Mouse (Mus musculus) heart, postnatal 4 days (tissue): ENCODE measurements at regions not wholly inside any gene's neighbourhood (a gene's known extent, or its start where the extent isn't known, plus 50 kb on each side); places are given as distances from the start of the nearest gene placed in this dataset.
A peak's percentile ranks its signal among the peaks of the same experiment; 100 is the strongest.

Experiments
- DNase-seq: peaks from one replicate; pipeline ENCODE4 v3.0.0; 2021

- DNase-seq: no peak
Measured at GRCm38 (mm10) chr12:26776986-26777385, 308.0 kb downstream of the Cmpk2 start.

GRCm38 (mm10) chr12:26774016-26774415 is 305.0 kb downstream of the Cmpk2 start:
- no peak for DNase-seq

GRCm38 (mm10) chr12:26770753-26771583 is 302.0 kb downstream of the Cmpk2 start:
- DNase-seq: no peak

DNA sequence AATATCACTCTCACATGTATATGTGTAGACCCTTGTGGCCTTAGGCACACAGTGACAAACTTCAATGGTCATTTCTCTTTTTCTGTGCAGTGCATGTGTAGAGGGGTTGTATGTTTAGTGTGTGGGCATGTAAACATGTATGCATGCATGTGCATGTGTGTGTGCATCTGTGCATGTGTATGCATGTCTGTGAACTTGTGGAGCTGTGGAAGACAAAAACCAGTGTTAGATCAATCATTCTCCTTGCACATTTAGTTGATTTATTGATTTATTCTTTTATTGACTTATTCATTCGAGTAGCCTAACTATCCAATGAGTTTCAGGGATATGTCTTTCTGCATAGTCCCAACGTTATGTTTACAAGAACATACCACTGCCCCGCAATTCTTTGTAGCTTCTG is 298.5 kb downstream of the Cmpk2 start:
- DNase-seq: no peak

DNA sequence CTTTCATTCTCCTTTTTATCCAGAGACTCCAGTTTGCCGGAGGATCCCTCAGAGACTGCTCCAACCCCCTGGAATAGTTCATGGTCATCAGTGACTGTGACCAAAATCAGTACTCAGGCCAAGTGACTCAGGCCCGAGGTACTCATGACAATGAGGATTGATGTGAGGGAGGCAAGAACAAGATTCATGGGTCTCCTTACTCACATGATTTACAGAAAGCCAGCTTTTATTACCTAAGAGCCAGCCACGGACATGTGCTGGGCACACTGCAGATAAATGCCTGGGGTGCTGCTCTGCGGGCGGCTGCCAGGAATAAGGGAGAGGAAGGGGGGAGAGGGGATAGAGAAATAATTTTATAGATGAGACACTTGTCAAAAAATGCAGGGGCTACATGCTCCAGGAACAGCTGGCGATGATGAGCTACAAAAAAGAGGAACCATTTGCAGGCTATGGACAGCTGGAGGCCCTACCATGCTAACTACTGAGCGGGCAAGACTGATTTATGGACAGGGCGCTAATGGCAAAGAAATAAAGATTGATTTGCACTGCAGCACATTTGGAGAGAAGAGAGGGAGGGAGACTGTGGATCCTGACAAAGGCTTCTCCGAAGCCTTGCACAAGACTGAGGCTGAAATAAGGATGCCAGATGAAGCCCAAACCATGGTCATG is 289.8 kb downstream of the Cmpk2 start:
- DNase-seq: no peak

DNA sequence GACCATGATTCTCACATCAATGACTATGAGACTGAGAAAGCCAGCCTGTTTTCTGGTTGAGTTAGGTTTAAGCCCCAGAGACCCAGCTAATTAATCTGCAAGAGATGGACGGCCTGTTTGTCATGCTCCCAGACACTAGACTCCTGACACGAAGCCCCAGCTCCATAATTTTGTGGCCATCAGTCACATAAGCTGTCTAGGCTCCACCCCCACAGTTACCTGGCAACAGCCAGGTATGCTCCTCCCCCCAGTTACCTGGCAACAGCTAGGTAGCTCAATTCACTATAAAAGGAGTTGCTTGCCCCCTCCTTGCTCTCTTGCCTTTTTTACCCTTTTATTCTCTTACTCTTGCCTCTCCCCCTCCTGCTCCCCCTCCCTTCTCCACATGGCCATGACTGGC is 287.3 kb downstream of the Cmpk2 start:
- no peak for DNase-seq

DNA sequence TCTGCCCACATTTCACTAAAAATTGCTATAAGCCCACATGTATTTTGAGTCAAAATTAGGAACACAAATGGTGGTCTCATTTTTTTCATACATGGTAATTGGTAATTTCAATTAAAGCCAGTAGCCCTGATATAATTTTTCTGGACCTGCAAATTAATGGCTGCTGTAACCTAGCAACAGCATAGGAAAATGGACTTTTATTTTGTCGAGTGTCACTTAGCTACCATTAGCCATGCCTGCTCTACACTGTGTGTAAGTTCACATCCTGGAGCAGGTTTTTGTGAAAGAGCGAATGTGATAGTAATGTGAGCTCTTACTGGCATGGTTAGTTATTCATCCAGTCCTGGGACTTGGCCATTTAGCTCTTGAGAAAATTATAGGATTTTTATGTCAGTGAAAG is 285.6 kb downstream of the Cmpk2 start:
- DNase-seq: no peak

- no peak for DNase-seq
Measured at GRCm38 (mm10) chr12:26734558-26734897, 265.5 kb downstream of the Cmpk2 start.

DNA sequence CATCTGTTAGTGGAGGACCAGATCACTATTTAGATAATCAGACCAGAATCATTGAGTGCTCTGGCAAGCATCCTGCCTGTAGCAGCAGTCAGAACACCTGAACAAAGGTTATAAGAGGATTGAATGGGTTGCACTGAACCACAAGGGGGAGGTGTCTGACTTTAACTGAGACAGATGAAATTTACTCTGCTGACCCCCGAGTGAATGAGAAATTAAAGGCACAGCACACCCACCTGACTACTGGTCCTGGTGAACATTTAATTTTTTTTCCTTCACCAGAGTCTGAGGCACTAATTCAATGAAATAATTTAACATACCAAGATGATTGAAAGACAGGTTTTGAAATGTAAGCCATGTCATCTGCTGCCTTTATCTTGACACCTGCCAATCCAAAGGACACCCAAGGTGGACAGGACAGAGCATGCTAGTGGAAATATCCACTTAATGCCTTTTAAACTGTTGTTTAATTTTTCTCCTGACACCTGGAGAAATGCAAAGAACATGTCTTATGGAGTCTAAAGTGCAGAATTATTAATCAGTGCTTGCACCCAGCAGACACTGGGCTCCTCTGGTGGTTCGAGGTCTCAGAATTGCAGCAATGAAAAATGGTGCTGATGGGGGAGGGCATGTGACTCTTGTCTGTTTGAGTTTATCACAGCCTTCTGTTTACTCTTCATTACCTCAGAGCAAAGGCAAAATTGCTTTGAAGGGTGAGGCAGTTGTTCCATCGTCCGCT is 265.0 kb downstream of the Cmpk2 start:
- no peak for DNase-seq

DNA sequence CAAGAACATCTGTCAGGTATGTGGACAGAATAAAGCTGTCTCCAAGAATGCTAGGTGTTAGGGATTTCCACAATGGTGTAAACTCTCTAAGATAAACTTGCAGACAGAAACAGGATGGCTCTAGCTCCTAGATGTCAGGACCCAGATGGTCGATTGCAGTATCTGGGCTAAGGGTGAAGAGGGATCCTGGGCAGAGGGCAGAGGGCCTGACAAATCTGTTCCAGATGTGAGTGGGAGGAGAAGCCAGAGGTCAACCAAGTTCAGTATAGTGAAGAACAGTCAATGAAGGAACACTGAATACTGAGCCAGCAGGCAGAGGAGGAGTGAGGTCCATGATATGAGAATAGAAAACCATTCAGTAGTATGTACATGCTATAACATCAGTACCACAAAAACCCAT is 254.4 kb downstream of the Cmpk2 start:
- no peak for DNase-seq

DNA sequence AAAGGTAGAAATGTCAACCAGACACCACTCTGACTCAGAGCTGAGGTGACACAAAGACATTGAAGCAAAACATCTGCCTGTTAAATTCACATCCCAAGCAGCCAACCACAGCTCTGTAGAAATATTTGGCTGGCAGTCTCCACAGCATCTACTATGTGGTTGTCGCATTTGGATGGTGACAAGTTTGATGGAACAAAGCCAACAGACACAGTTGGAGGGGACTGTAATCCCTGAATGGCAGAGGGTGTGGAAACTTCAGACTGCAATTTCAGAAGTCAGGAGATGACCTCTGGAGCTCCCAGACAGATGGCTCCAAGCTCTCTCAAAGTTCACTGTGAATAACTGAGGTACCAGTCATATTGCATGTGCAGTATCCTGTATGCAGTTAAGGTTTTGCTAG is 229.8 kb downstream of the Cmpk2 start:
- peak; percentile 10 for DNase-seq

DNA sequence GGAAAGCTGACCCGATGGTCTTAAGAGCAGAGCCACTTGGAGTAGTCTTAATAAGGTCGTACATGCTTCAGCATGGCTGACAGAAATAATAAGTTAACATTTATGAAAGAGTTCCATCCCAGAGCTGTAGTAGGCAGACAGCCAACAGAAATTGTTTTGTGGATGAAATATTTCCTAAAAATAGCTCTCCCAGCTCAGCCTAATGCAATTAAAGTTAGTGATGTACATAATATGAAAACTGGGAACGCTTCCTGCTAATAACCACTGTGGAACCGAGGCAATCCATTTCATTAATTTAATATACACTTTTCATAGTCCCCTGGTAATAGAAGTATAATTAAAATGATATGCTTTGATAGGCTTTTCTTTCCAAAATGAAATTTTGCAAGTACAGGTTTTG is 219.0 kb downstream of the Cmpk2 start:
- DNase-seq: peak; percentile 6

GRCm38 (mm10) chr12:26680568-26680947 is 211.6 kb downstream of the Cmpk2 start:
- no peak for DNase-seq

DNA sequence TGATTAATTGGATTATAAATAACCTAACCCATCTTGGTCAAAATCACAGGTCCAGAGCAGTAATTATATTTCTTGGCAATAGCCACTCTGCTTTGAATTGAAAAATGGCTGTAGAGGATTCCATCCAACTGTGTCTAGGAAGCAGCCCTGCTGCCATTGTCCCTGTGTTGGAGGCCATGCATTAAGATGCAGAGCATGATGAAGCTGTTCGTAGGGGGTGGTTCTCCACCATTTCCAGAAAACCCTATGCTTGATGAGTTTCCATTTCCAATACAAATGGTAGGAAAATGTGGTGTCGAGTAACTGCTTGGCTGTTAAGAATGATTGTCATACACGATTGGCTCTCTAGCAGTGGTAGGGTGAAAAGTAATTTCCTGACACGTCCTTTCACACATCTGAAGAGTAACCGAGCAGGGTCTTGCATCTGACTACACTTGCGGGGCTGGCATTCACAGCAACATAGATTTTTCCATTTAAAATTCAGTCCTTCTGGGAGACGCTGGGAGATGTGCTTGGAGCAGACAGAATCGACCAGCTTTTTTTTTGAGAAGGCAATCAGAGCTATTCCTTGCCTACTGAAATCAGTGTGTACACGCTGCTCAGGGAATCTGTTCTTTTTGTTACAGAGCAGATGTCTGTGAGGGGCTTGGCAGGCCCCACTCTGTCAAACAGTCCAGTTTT is 211.0 kb downstream of the Cmpk2 start:
- DNase-seq: no peak

GRCm38 (mm10) chr12:26665466-26665865 is 196.5 kb downstream of the Cmpk2 start:
- no peak for DNase-seq

- DNase-seq: no peak
Measured at GRCm38 (mm10) chr12:26654251-26654650, 185.2 kb downstream of the Cmpk2 start.

DNA sequence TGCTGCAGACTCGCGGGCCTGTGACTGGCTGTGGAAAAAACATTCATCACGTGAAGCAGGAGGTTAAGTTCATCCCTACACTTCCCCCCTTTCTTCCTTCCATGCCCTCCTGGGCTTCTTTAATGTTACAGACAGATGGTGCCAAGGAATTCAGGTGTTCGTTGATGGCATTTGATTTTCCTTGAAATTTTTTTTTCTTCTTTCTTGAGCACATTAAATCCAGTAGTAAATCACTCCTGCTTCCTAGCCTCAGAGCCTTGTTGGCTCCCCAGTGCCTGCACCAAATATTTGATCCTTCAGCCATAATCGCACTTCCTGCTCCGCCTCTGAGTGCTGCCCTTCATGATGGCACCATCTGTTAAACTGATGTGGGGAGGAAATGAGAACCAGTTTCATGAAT is 184.8 kb downstream of the Cmpk2 start:
- no peak for DNase-seq

GRCm38 (mm10) chr12:26646141-26646540 is 177.1 kb downstream of the Cmpk2 start:
- no peak for DNase-seq

- DNase-seq: no peak
Measured at GRCm38 (mm10) chr12:26635665-26636241, 166.7 kb downstream of the Cmpk2 start.

DNA sequence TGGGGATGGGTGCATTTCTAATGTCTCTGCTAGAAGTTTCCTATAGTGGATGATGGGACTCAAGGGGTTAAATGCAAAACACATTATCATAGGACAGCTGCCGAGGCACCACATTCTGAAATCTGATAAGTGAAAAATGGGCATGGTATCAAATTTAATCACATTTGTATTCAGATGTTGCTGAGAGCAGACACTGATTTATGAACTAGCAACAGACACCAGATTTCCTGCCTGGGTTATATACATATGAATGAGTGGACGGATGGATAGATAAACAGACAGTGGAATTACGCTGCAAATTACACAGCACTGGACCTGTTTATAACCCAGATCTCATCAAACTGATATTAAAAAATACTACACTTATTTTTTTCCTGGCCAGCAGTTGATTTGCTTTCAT is 166.2 kb downstream of the Cmpk2 start:
- DNase-seq: no peak

DNA sequence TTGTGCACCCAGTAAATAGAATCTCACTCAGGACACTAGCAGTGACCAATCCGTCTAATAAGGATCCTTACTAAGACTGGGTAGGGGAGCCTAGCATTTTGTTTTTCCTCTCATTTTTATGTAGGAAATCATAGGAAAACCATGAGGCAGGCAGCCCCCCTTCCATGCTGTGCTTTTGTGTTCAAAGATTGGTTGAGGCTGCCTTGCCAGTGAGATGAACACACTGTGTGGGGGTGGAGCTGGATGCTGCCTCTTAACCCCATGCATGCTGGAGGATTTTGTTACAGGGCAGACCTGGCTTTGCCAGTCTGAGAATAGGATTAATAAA is 162.8 kb downstream of the Cmpk2 start:
- DNase-seq: no peak

- no peak for DNase-seq
Measured at GRCm38 (mm10) chr12:26631111-26631794, 162.2 kb downstream of the Cmpk2 start.
